Mouse (Mus musculus): ENCODE measurements at regions not wholly inside any gene's neighbourhood (a gene's known extent, or its start where the extent isn't known, plus 50 kb on each side); places are given as distances from the start of the nearest gene placed in this dataset.

DNA sequence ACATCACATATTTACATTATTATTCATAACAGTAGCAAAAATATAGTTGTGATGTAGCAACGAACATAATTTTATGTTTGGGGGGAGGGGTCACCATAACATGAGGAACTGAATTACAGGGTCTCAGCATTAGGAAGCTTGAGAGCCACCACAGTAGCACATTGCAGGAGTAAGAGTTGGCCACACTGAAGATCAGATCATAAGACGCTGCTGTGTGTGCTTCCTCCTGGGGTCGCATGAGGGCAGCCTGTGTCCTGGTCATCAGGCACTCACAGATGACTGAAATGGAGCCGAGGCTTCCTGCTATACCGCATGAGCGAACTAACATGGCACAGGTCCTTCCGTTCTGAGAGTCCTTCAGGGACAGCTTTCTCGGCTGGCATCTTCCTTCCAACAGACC, 447.3 kb downstream of the Adam3 start:
- TF ChIP-seq POLR2A (IDR thresholded peaks at IDR 0.05; ENCODE audit: insufficient read depth, low read depth, low read length) (no peak), CTCF (IDR thresholded peaks at IDR 0.05; ENCODE audit: insufficient read depth, low read depth, low read length) (no peak)
